Mouse (Mus musculus): ENCODE results near the gene Olfr259.

GRCm38 (mm10) chr2:87152524-87152923 lies 38.2 kb upstream of the Olfr259 start, which contains the start of gene Olfr1111:
- TF ChIP-seq POLR2A (IDR thresholded peaks at IDR 0.05; ENCODE audit: borderline replicate concordance, low read depth, low read length) (no peak), CTCF (IDR thresholded peaks at IDR 0.05; ENCODE audit: low read depth, low read length) (no peak)

Measured in bone marrow macrophage, adult 2 months (primary cell).